Mouse (Mus musculus): ENCODE measurements around the gene Gnl3. TPM values are rescaled to one million over a fixed set of nuclear protein-coding genes. Genes with fewer than 3 reads are reported as not detected.
A peak's percentile ranks its signal among the peaks of the same experiment; 100 is the strongest.

Gene Gnl3
- total and polyA plus RNA-seq, 2 experiments from 2014 or later, result 57.3 to 64.7 TPM

GRCm38 (mm10) chr14:31000816-31001306, 18.1 kb downstream of the Gnl3 start:
- H3K4me2 ChIP-seq (ENCODE audit: low read depth), result peak overlapping the region; percentile 75
- WGBS, result under 1% methylated on average over 21 of the region's 21 CpGs
- peaks cover 10% of the 10 kb centered on the region for H3K4me1 ChIP-seq (ENCODE audit: insufficient read depth)
- DNase-seq (no peak), ATAC-seq (peak; percentile 12)
- H3K36me3 ChIP-seq (ENCODE audit: insufficient read depth), result peaks cover 3% of the 10 kb centered on the region
- H3K27me3 ChIP-seq (ENCODE audit: insufficient read depth, low read length), result no peaks in the 10 kb centered on the region
- TF ChIP-seq CTCF (IDR thresholded peaks at IDR 0.05; ENCODE audit: low read depth), result peak; percentile 22; the same call in 1 of the 2 replicates
- peak overlapping the region; percentile 84 for H3K9ac ChIP-seq
- no peaks in the 10 kb centered on the region for H3K9me3 ChIP-seq (ENCODE audit: low read length)
- peak overlapping the region; percentile 65 for H3K4me3 ChIP-seq (ENCODE audit: low read depth, low read length)
- peak overlapping the region; percentile 92 for H3K27ac ChIP-seq (ENCODE audit: low read depth, low read length)

- WGBS, result 60% methylated on average over 10 of the region's 10 CpGs
- peak overlapping the region; percentile 84 for H3K9ac ChIP-seq
- ATAC-seq (no peak), DNase-seq (no peak)
- peaks cover 10% of the 10 kb centered on the region for H3K4me1 ChIP-seq (ENCODE audit: insufficient read depth)
- no peaks in the 10 kb centered on the region for H3K27me3 ChIP-seq (ENCODE audit: insufficient read depth, low read length)
- H3K4me3 ChIP-seq (ENCODE audit: low read depth, low read length), result peak overlapping the region; percentile 65
- no peak overlapping the region for H3K27ac ChIP-seq (ENCODE audit: low read depth, low read length)
- no peak for TF ChIP-seq CTCF (IDR thresholded peaks at IDR 0.05; ENCODE audit: low read depth)
- H3K9me3 ChIP-seq (ENCODE audit: low read length), result no peaks in the 10 kb centered on the region
- peaks cover 3% of the 10 kb centered on the region for H3K36me3 ChIP-seq (ENCODE audit: insufficient read depth)
- H3K4me2 ChIP-seq (ENCODE audit: low read depth), result peak overlapping the region; percentile 75
These were observed 18.6 kb downstream of the Gnl3 start for GRCm38 (mm10) chr14:31000356-31000755.

- Histone ChIP-seq H3K27me3 (ENCODE audit: insufficient read depth, low read length) (no peaks in the 10 kb centered on the region), H3K4me1 (ENCODE audit: insufficient read depth) (0 out of 2 replicates have a peak, but pooled peaks cover 3% of the 10 kb centered on the region), H3K4me2 (ENCODE audit: low read depth) (no peak overlapping the region), H3K36me3 (ENCODE audit: insufficient read depth) (peaks cover 3% of the 10 kb centered on the region), H3K27ac (ENCODE audit: low read depth, low read length) (no peak overlapping the region), H3K9ac (no peak overlapping the region), H3K4me3 (ENCODE audit: low read depth, low read length) (no peak overlapping the region), H3K9me3 (ENCODE audit: low read length) (no peaks in the 10 kb centered on the region)
- no peak for TF ChIP-seq CTCF (IDR thresholded peaks at IDR 0.05; ENCODE audit: low read depth)
- ATAC-seq, result no peak
- no peak for DNase-seq
These were observed 22.5 kb downstream of the Gnl3 start for GRCm38 (mm10) chr14:30996417-30996816.

GRCm38 (mm10) chr14:30976222-30976621, 42.7 kb downstream of the Gnl3 start:
- H3K4me1 ChIP-seq (ENCODE audit: insufficient read depth), result no peaks in the 10 kb centered on the region
- peaks cover 48% of the 10 kb centered on the region for H3K36me3 ChIP-seq (ENCODE audit: insufficient read depth)
- WGBS, result 87% methylated on average over 3 of the region's 3 CpGs
- DNase-seq, result no peak
- no peak overlapping the region for H3K9ac ChIP-seq
- no peaks in the 10 kb centered on the region for H3K27me3 ChIP-seq (ENCODE audit: insufficient read depth, low read length)
- H3K9me3 ChIP-seq (ENCODE audit: low read length), result no peaks in the 10 kb centered on the region
- ATAC-seq, result no peak
- no peak overlapping the region for H3K27ac ChIP-seq (ENCODE audit: low read depth, low read length)
- H3K4me3 ChIP-seq (ENCODE audit: low read depth, low read length), result no peak overlapping the region
- H3K4me2 ChIP-seq (ENCODE audit: low read depth), result no peak overlapping the region
- no peak for TF ChIP-seq CTCF (IDR thresholded peaks at IDR 0.05; ENCODE audit: low read depth)

- no peaks in the 10 kb centered on the region for H3K27me3 ChIP-seq (ENCODE audit: insufficient read depth, low read length)
- H3K9me3 ChIP-seq (ENCODE audit: low read length), result no peaks in the 10 kb centered on the region
- ATAC-seq (peak; percentile 55), DNase-seq (peak; percentile 4)
- H3K36me3 ChIP-seq (ENCODE audit: insufficient read depth), result peaks cover 47% of the 10 kb centered on the region
- no peak overlapping the region for H3K9ac ChIP-seq
- 31% methylated on average over 6 of the region's 6 CpGs for WGBS
- H3K27ac ChIP-seq (ENCODE audit: low read depth, low read length), result no peak overlapping the region
- no peak overlapping the region for H3K4me2 ChIP-seq (ENCODE audit: low read depth)
- H3K4me1 ChIP-seq (ENCODE audit: insufficient read depth), result no peaks in the 10 kb centered on the region
- no peak overlapping the region for H3K4me3 ChIP-seq (ENCODE audit: low read depth, low read length)
- TF ChIP-seq CTCF (IDR thresholded peaks at IDR 0.05; ENCODE audit: low read depth), result no peak
These were observed 44.7 kb downstream of the Gnl3 start for GRCm38 (mm10) chr14:30974204-30974603.

Other genes starting within 250 kb of the Gnl3 start
- 18.6 and 19.0 TPM in 2 replicates for gene Tmem110, start 193.6 kb downstream of the Gnl3 start, total RNA-seq (2014; rRNA removed)
- 10.2 and 12.0 TPM in 2 replicates for gene Tmem110, start 193.6 kb downstream of the Gnl3 start, polyA plus RNA-seq (2015; fragmentation: Nextera tagmentation; extraction: Ambion mirVana)
- gene Mustn1, start 140.0 kb downstream of the Gnl3 start, total RNA-seq (2014; rRNA removed), result 0.52 and 0.85 TPM in 2 replicates
- 1.2 TPM in 2 replicates for gene Mustn1, start 140.0 kb downstream of the Gnl3 start, polyA plus RNA-seq (2015; fragmentation: Nextera tagmentation; extraction: Ambion mirVana)
- 0.15 TPM in 1 of 2 replicates, not detected in the other for gene Itih4, start 132.7 kb downstream of the Gnl3 start, total RNA-seq (2014; rRNA removed)
- gene Itih4, start 132.7 kb downstream of the Gnl3 start, polyA plus RNA-seq (2015; fragmentation: Nextera tagmentation; extraction: Ambion mirVana), result 0.15 and 0.19 TPM in 2 replicates
- 4.1 and 5.9 TPM in 2 replicates for gene Itih3, start 95.4 kb downstream of the Gnl3 start, total RNA-seq (2014; rRNA removed)
- gene Itih3, start 95.4 kb downstream of the Gnl3 start, polyA plus RNA-seq (2015; fragmentation: Nextera tagmentation; extraction: Ambion mirVana), result 2.1 and 4.8 TPM in 2 replicates
- not detected in 2 replicates for gene Itih1, start 75.9 kb downstream of the Gnl3 start, total RNA-seq (2014; rRNA removed)
- gene Itih1, start 75.9 kb downstream of the Gnl3 start, polyA plus RNA-seq (2015; fragmentation: Nextera tagmentation; extraction: Ambion mirVana), result not detected in 2 replicates
- gene Nek4, start 67.8 kb downstream of the Gnl3 start, total RNA-seq (2014; rRNA removed), result 14.9 and 16.6 TPM in 2 replicates
- gene Nek4, start 67.8 kb downstream of the Gnl3 start, polyA plus RNA-seq (2015; fragmentation: Nextera tagmentation; extraction: Ambion mirVana), result 7.9 and 14.0 TPM in 2 replicates
- gene Glt8d1, start 17.8 kb downstream of the Gnl3 start, total RNA-seq (2014; rRNA removed), result 44.5 and 54.8 TPM in 2 replicates
- 38.7 and 39.8 TPM in 2 replicates for gene Glt8d1, start 17.8 kb downstream of the Gnl3 start, polyA plus RNA-seq (2015; fragmentation: Nextera tagmentation; extraction: Ambion mirVana)
- 217 and 226 TPM in 2 replicates for gene Spcs1, start 17.5 kb downstream of the Gnl3 start, total RNA-seq (2014; rRNA removed)
- gene Spcs1, start 17.5 kb downstream of the Gnl3 start, polyA plus RNA-seq (2015; fragmentation: Nextera tagmentation; extraction: Ambion mirVana), result 425 and 543 TPM in 2 replicates
- 70.6 and 90.9 TPM in 2 replicates for gene Pbrm1, start within 50 bp of the Gnl3 start, total RNA-seq (2014; rRNA removed)
- gene Pbrm1, start within 50 bp of the Gnl3 start, polyA plus RNA-seq (2015; fragmentation: Nextera tagmentation; extraction: Ambion mirVana), result 48.7 and 83.8 TPM in 2 replicates
- 9.9 and 16.6 TPM in 2 replicates for gene Smim4, start 109.8 kb upstream of the Gnl3 start, total RNA-seq (2014; rRNA removed)
- 49.1 and 82.7 TPM in 2 replicates for gene Smim4, start 109.8 kb upstream of the Gnl3 start, polyA plus RNA-seq (2015; fragmentation: Nextera tagmentation; extraction: Ambion mirVana)
- gene Nt5dc2, start 111.9 kb upstream of the Gnl3 start, total RNA-seq (2014; rRNA removed), result 65.8 and 80.3 TPM in 2 replicates
- gene Nt5dc2, start 111.9 kb upstream of the Gnl3 start, polyA plus RNA-seq (2015; fragmentation: Nextera tagmentation; extraction: Ambion mirVana), result 104 and 107 TPM in 2 replicates
- gene Stab1, start 149.5 kb upstream of the Gnl3 start, total RNA-seq (2014; rRNA removed), result 21.9 and 23.3 TPM in 2 replicates
- gene Stab1, start 149.5 kb upstream of the Gnl3 start, polyA plus RNA-seq (2015; fragmentation: Nextera tagmentation; extraction: Ambion mirVana), result 7.7 and 11.4 TPM in 2 replicates
- 1.2 and 2.4 TPM in 2 replicates for gene Tnnc1, start 189.2 kb upstream of the Gnl3 start, total RNA-seq (2014; rRNA removed)
- gene Tnnc1, start 189.2 kb upstream of the Gnl3 start, polyA plus RNA-seq (2015; fragmentation: Nextera tagmentation; extraction: Ambion mirVana), result 2.4 and 3.0 TPM in 2 replicates
- 211 and 300 TPM in 2 replicates for gene Nisch, start 197.8 kb upstream of the Gnl3 start, total RNA-seq (2014; rRNA removed)
- gene Nisch, start 197.8 kb upstream of the Gnl3 start, polyA plus RNA-seq (2015; fragmentation: Nextera tagmentation; extraction: Ambion mirVana), result 148 and 199 TPM in 2 replicates
- gene Sema3g, start 198.7 kb upstream of the Gnl3 start, total RNA-seq (2014; rRNA removed), result 2.2 and 3.7 TPM in 2 replicates
- gene Sema3g, start 198.7 kb upstream of the Gnl3 start, polyA plus RNA-seq (2015; fragmentation: Nextera tagmentation; extraction: Ambion mirVana), result 0.23 and 0.31 TPM in 2 replicates
- gene Phf7, start 232.2 kb upstream of the Gnl3 start, total RNA-seq (2014; rRNA removed), result 7.1 and 8.6 TPM in 2 replicates
- gene Phf7, start 232.2 kb upstream of the Gnl3 start, polyA plus RNA-seq (2015; fragmentation: Nextera tagmentation; extraction: Ambion mirVana), result 12.2 and 12.9 TPM in 2 replicates
- 136 and 139 TPM in 2 replicates for gene Bap1, start 232.3 kb upstream of the Gnl3 start, total RNA-seq (2014; rRNA removed)
- 104 and 115 TPM in 2 replicates for gene Bap1, start 232.3 kb upstream of the Gnl3 start, polyA plus RNA-seq (2015; fragmentation: Nextera tagmentation; extraction: Ambion mirVana)